Mouse (Mus musculus) kidney, adult 11 months (tissue): ENCODE measurements around the gene Cdc6.
A peak's percentile ranks its signal among the peaks of the same experiment; 100 is the strongest.

Experiments used
- DNase-seq: peaks from one replicate; pipeline ENCODE4 v3.0.0; 2022

Gene Cdc6

GRCm38 (mm10) chr11:98907437-98908173, at the start of gene Cdc6:
TSS of gene Cdc6 (plus strand) at chr11:98907801.
- peak; percentile 97 for DNase-seq

GRCm38 (mm10) chr11:98858759-98859731, 48.6 kb upstream of the Cdc6 start:
- peak; percentile 86 for DNase-seq

GRCm38 (mm10) chr11:98863028-98863750, 44.4 kb upstream of the Cdc6 start, which contains the start of gene Wipf2:
TSS of gene Wipf2 (plus strand) at chr11:98863638.
- DNase-seq: peak; percentile 93

GRCm38 (mm10) chr11:98863751-98864429, 43.7 kb upstream of the Cdc6 start:
- no peak for DNase-seq

- no peak for DNase-seq
Measured at GRCm38 (mm10) chr11:98867293-98867692, 40.3 kb upstream of the Cdc6 start.

- DNase-seq: no peak
Measured at GRCm38 (mm10) chr11:98869906-98870305, 37.7 kb upstream of the Cdc6 start.

- DNase-seq: no peak
Measured at GRCm38 (mm10) chr11:98870791-98871190, 36.8 kb upstream of the Cdc6 start.

- no peak for DNase-seq
Measured at GRCm38 (mm10) chr11:98871416-98871815, 36.2 kb upstream of the Cdc6 start.

- DNase-seq: no peak
Measured at GRCm38 (mm10) chr11:98872040-98872439, 35.6 kb upstream of the Cdc6 start.

- DNase-seq: no peak
Measured at GRCm38 (mm10) chr11:98873900-98874299, 33.7 kb upstream of the Cdc6 start.

GRCm38 (mm10) chr11:98877001-98877400, 30.6 kb upstream of the Cdc6 start:
- peak; percentile 60 for DNase-seq

- DNase-seq: no peak
Measured at GRCm38 (mm10) chr11:98887703-98888102, 19.9 kb upstream of the Cdc6 start.

- DNase-seq: no peak
Measured at GRCm38 (mm10) chr11:98889077-98889476, 18.5 kb upstream of the Cdc6 start.

- DNase-seq: no peak
Measured at GRCm38 (mm10) chr11:98889977-98890376, 17.6 kb upstream of the Cdc6 start.

- no peak for DNase-seq
Measured at GRCm38 (mm10) chr11:98892426-98892825, 15.2 kb upstream of the Cdc6 start.

- no peak for DNase-seq
Measured at GRCm38 (mm10) chr11:98900529-98901125, 7.0 kb upstream of the Cdc6 start.

- no peak for DNase-seq
Measured at GRCm38 (mm10) chr11:98902621-98903245, 4.9 kb upstream of the Cdc6 start.

GRCm38 (mm10) chr11:98904577-98904976, 3.0 kb upstream of the Cdc6 start:
- no peak for DNase-seq

- peak; percentile 42 for DNase-seq
Measured at GRCm38 (mm10) chr11:98905033-98905432, 2.6 kb upstream of the Cdc6 start.

GRCm38 (mm10) chr11:98905583-98905982, 2.0 kb upstream of the Cdc6 start:
- no peak for DNase-seq

GRCm38 (mm10) chr11:98907063-98907436, 551 bp upstream of the Cdc6 start:
- no peak for DNase-seq

- DNase-seq: peak; percentile 63
Measured at GRCm38 (mm10) chr11:98909654-98910053, 2.1 kb downstream of the Cdc6 start.
